Mouse (Mus musculus): Measurements from ENCODE around the gene Acot7. TPM values are rescaled to one million over a fixed set of nuclear protein-coding genes. Genes with fewer than 3 reads are reported as not detected.

Acot7 gene
- polyA plus RNA-seq, 1 experiment from 2014 or later: 51.1 TPM

GRCm38 (mm10) chr4:152158585-152159284 is 19.2 kb upstream of the Acot7 start, which contains the start of gene Hes2:
TSS of gene Hes2 (plus strand) at chr4:152158867.
- Histone ChIP-seq H3K9ac (ENCODE audit: low read depth, low read length) (no peak within 1 kb of the TSS; the same call in 1 of the 2 replicates), H3K36me3 (ENCODE audit: control insufficient read depth, insufficient read depth, low read length) (no peaks in the 10 kb centered on the region)
- ATAC-seq (replicated peaks; ENCODE audit: low FRiP score): peak; percentile 44

GRCm38 (mm10) chr4:152159285-152159678 is 18.7 kb upstream of the Acot7 start:
- no peaks in the 10 kb centered on the region for H3K36me3 ChIP-seq (ENCODE audit: control insufficient read depth, insufficient read depth, low read length)
- H3K9me3 ChIP-seq (ENCODE audit: control insufficient read depth, low read length): no peaks in the 10 kb centered on the region
- ATAC-seq (replicated peaks; ENCODE audit: low FRiP score) (no peak), DNase-seq (ENCODE audit: low spot score) (no peak)
- H3K4me3 ChIP-seq (ENCODE audit: low read depth, low read length): peak overlapping the region; percentile 36
- H3K4me1 ChIP-seq (replicated peaks; ENCODE audit: control insufficient read depth, insufficient read depth, low read length): peaks cover 11% of the 10 kb centered on the region
- peaks cover 58% of the 10 kb centered on the region for H3K27me3 ChIP-seq (replicated peaks; ENCODE audit: control insufficient read depth, insufficient read depth, low read length)
- H3K9ac ChIP-seq (ENCODE audit: low read depth, low read length): no peak overlapping the region
- 1% methylated on average over 19 of the region's 19 CpGs for WGBS
- H3K4me2 ChIP-seq: peak overlapping the region; percentile 68
- no peak overlapping the region for H3K27ac ChIP-seq (ENCODE audit: low read depth, low read length)

More at GRCm38 (mm10) chr4:152158585-152159284, 19.2 kb upstream of the Acot7 start, which contains the start of gene Hes2:
- H3K27ac ChIP-seq (ENCODE audit: low read depth, low read length): no peak within 1 kb of the TSS
- peak within 1 kb of the TSS; percentile 36 for H3K4me3 ChIP-seq (ENCODE audit: low read depth, low read length)
- WGBS: 5% methylated on average over 35 of the region's 35 CpGs
- H3K27me3 ChIP-seq (replicated peaks; ENCODE audit: control insufficient read depth, insufficient read depth, low read length): peaks cover 59% of the 10 kb centered on the region
- peak; percentile 60 for DNase-seq (ENCODE audit: low spot score)
- H3K9me3 ChIP-seq (ENCODE audit: control insufficient read depth, low read length): no peaks in the 10 kb centered on the region
- peak within 1 kb of the TSS; percentile 68 for H3K4me2 ChIP-seq
- peaks cover 15% of the 10 kb centered on the region for H3K4me1 ChIP-seq (replicated peaks; ENCODE audit: control insufficient read depth, insufficient read depth, low read length)

DNA sequence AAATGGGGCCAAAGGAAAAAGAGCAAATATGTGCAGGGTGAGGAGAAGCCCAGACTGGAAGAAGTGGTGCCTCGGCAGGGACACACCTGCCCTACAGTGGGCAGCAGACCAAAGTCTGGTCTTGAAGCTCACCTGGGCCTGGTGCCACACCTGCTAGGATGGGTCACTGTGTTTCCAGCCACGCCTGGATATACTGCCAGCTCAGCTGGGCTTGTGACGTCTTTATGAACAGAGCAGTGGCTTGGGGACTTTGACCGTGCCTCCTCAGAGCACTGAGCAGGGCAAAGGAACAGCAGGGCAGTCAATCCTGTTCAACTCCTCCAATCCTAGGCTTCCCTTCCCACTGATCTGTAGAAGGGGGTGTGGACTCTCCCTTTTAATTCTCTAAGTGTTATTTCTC is 17.2 kb upstream of the Acot7 start:
- H3K36me3 ChIP-seq (ENCODE audit: control insufficient read depth, insufficient read depth, low read length): no peaks in the 10 kb centered on the region
- ATAC-seq (replicated peaks; ENCODE audit: low FRiP score) (no peak), DNase-seq (ENCODE audit: low spot score) (no peak)
- no peak overlapping the region for H3K27ac ChIP-seq (ENCODE audit: low read depth, low read length)
- no peaks in the 10 kb centered on the region for H3K9me3 ChIP-seq (ENCODE audit: control insufficient read depth, low read length)
- WGBS: 50% methylated on average over 4 of the region's 4 CpGs
- H3K9ac ChIP-seq (ENCODE audit: low read depth, low read length): no peak overlapping the region
- H3K4me2 ChIP-seq: no peak overlapping the region
- H3K4me1 ChIP-seq (replicated peaks; ENCODE audit: control insufficient read depth, insufficient read depth, low read length): peaks cover 11% of the 10 kb centered on the region
- H3K4me3 ChIP-seq (ENCODE audit: low read depth, low read length): no peak overlapping the region
- peaks cover 57% of the 10 kb centered on the region for H3K27me3 ChIP-seq (replicated peaks; ENCODE audit: control insufficient read depth, insufficient read depth, low read length)

GRCm38 (mm10) chr4:152161601-152162000 is 16.3 kb upstream of the Acot7 start:
- H3K9me3 ChIP-seq (ENCODE audit: control insufficient read depth, low read length): no peaks in the 10 kb centered on the region
- no peaks in the 10 kb centered on the region for H3K36me3 ChIP-seq (ENCODE audit: control insufficient read depth, insufficient read depth, low read length)
- ATAC-seq (replicated peaks; ENCODE audit: low FRiP score): no peak
- 70% methylated on average over 6 of the region's 6 CpGs for WGBS
- H3K4me2 ChIP-seq: no peak overlapping the region
- peaks cover 11% of the 10 kb centered on the region for H3K4me1 ChIP-seq (replicated peaks; ENCODE audit: control insufficient read depth, insufficient read depth, low read length)
- H3K9ac ChIP-seq (ENCODE audit: low read depth, low read length): no peak overlapping the region
- no peak for DNase-seq (ENCODE audit: low spot score)
- no peak overlapping the region for H3K4me3 ChIP-seq (ENCODE audit: low read depth, low read length)
- H3K27me3 ChIP-seq (replicated peaks; ENCODE audit: control insufficient read depth, insufficient read depth, low read length): peaks cover 57% of the 10 kb centered on the region
- H3K27ac ChIP-seq (ENCODE audit: low read depth, low read length): no peak overlapping the region

GRCm38 (mm10) chr4:152162748-152163147 is 15.2 kb upstream of the Acot7 start:
- no peak for ATAC-seq (replicated peaks; ENCODE audit: low FRiP score)
- Histone ChIP-seq H3K9ac (ENCODE audit: low read depth, low read length) (no peak overlapping the region), H3K36me3 (ENCODE audit: control insufficient read depth, insufficient read depth, low read length) (no peaks in the 10 kb centered on the region), H3K4me2 (no peak overlapping the region), H3K4me1 (replicated peaks; ENCODE audit: control insufficient read depth, insufficient read depth, low read length) (peaks cover 11% of the 10 kb centered on the region), H3K4me3 (ENCODE audit: low read depth, low read length) (no peak overlapping the region), H3K27ac (ENCODE audit: low read depth, low read length) (no peak overlapping the region), H3K9me3 (ENCODE audit: control insufficient read depth, low read length) (no peaks in the 10 kb centered on the region), H3K27me3 (replicated peaks; ENCODE audit: control insufficient read depth, insufficient read depth, low read length) (peaks cover 54% of the 10 kb centered on the region)
- 70% methylated on average over 2 of the region's 2 CpGs for WGBS
- DNase-seq (ENCODE audit: low spot score): no peak

DNA sequence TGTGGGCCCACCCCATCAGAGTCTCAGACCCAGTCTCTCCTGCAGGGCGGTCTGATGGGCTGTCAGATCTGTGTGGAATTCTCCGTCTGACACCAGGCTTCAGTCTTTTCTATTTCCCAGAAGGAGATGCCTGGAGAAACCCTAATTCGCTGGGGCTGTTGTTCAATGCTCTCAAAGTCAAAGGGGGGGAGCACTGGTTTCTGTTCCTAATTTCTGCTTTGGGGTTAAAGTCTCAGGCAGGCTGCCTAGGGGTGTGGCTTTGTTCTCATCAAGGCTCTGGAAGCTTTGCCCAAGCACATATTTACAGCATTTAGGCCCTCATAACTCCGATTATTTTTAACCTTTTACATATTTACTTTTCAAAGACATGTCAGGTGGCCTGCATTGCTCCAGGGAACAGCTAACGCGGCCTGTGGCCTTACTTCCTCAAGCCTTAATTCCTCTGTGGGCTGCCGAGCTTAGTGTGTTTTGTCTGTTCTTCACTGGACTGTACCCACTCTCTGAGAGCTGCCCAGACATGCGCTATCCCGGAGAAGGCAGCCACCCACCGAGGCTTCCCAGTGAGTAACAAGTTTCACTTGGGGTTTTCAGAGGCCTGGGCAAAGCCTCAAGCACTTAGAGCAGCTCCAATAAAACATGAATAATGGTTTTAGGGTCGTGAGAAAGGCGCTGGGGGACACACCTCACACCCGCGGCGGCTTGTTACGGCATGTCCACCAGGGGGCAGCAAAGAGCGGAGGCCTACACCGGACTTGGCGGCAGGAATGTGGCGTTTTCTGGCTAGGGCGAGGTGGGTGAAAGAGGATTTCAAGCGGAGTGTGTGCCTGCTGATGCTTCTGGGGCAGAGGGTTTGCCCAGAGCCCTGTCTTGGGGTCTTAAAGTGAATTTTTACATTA is 12.7 kb upstream of the Acot7 start:
- 27% methylated on average over 22 of the region's 22 CpGs for WGBS
- no peak overlapping the region for H3K4me2 ChIP-seq
- H3K4me1 ChIP-seq (replicated peaks; ENCODE audit: control insufficient read depth, insufficient read depth, low read length): no peaks in the 10 kb centered on the region
- DNase-seq (ENCODE audit: low spot score): peak; percentile 75
- no peaks in the 10 kb centered on the region for H3K36me3 ChIP-seq (ENCODE audit: control insufficient read depth, insufficient read depth, low read length)
- peak; percentile 54; the same call in 1 of the 2 replicates for ATAC-seq (replicated peaks; ENCODE audit: low FRiP score)
- H3K9ac ChIP-seq (ENCODE audit: low read depth, low read length): no peak overlapping the region
- H3K9me3 ChIP-seq (ENCODE audit: control insufficient read depth, low read length): no peaks in the 10 kb centered on the region
- H3K27me3 ChIP-seq (replicated peaks; ENCODE audit: control insufficient read depth, insufficient read depth, low read length): peaks cover 28% of the 10 kb centered on the region
- H3K4me3 ChIP-seq (ENCODE audit: low read depth, low read length): no peak overlapping the region
- H3K27ac ChIP-seq (ENCODE audit: low read depth, low read length): no peak overlapping the region

DNA sequence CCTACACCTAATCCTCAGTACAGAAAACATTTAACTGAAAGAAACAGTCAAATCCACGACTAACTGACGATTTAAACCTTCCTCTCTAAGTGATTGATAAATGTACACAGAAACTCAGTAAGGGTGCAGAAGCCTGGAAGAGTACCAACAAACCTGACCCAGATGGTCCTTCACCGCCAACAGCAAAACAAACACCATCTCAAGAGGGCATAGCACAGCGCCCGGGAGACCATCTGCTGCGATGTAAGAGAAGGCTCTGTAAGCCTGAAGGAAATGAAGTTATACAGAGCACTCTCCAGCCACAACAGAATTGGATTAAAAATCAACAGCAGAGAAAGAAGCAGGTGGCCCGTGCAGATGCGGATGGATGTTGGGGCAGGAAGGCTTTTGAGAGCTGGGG is 9.9 kb upstream of the Acot7 start:
- H3K9ac ChIP-seq (ENCODE audit: low read depth, low read length): no peak overlapping the region
- H3K4me3 ChIP-seq (ENCODE audit: low read depth, low read length): no peak overlapping the region
- peaks cover 3% of the 10 kb centered on the region; the same call in 1 of the 2 replicates for H3K27me3 ChIP-seq (replicated peaks; ENCODE audit: control insufficient read depth, insufficient read depth, low read length)
- H3K36me3 ChIP-seq (ENCODE audit: control insufficient read depth, insufficient read depth, low read length): no peaks in the 10 kb centered on the region
- no peak overlapping the region for H3K4me2 ChIP-seq
- ATAC-seq (replicated peaks; ENCODE audit: low FRiP score): no peak
- no peaks in the 10 kb centered on the region for H3K4me1 ChIP-seq (replicated peaks; ENCODE audit: control insufficient read depth, insufficient read depth, low read length)
- H3K9me3 ChIP-seq (ENCODE audit: control insufficient read depth, low read length): no peaks in the 10 kb centered on the region
- 70% methylated on average over 8 of the region's 8 CpGs for WGBS
- DNase-seq (ENCODE audit: low spot score): no peak
- H3K27ac ChIP-seq (ENCODE audit: low read depth, low read length): no peak overlapping the region

- WGBS: 72% methylated on average over 7 of the region's 7 CpGs
- Histone ChIP-seq H3K9me3 (ENCODE audit: control insufficient read depth, low read length) (no peaks in the 10 kb centered on the region), H3K27me3 (replicated peaks; ENCODE audit: control insufficient read depth, insufficient read depth, low read length) (peaks cover 3% of the 10 kb centered on the region; the same call in 1 of the 2 replicates), H3K9ac (ENCODE audit: low read depth, low read length) (no peak overlapping the region), H3K4me2 (no peak overlapping the region), H3K27ac (ENCODE audit: low read depth, low read length) (no peak overlapping the region), H3K4me3 (ENCODE audit: low read depth, low read length) (no peak overlapping the region), H3K4me1 (replicated peaks; ENCODE audit: control insufficient read depth, insufficient read depth, low read length) (no peaks in the 10 kb centered on the region), H3K36me3 (ENCODE audit: control insufficient read depth, insufficient read depth, low read length) (no peaks in the 10 kb centered on the region)
- ATAC-seq (replicated peaks; ENCODE audit: low FRiP score) (no peak), DNase-seq (ENCODE audit: low spot score) (no peak)
Measured at GRCm38 (mm10) chr4:152169103-152169502, 8.8 kb upstream of the Acot7 start.

Data from liver, embryonic 11.5 days (tissue).